Mouse (Mus musculus): ENCODE results near the gene Slc7a7.

DNA sequence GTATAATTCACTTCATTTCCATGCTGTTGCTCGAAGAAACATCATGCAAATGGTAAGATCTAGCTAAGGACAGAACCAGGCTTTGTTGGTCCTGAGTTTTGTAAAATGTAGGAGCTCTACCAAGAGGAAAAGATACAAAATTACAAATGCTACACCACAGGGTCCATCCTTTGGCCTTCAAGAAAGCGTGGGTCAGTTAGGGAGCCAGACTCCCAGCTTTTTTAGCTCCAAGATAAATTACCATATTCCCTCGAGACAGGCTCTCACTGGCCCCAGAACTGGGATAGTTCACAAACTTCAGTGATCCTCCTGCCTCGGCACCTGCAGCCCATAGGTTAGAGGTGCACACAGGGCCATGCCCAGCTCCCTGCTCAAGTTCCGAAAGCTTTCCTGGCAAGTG, 93.1 kb downstream of the Slc7a7 start:
- TF ChIP-seq TBP (IDR thresholded peaks at IDR 0.05; ENCODE audit: low read depth, low read length) (no peak), CTCF (IDR thresholded peaks at IDR 0.05 in 2 of 3, conservative IDR thresholded peaks at IDR 0.05 in 1 of 3; ENCODE audit: control insufficient read depth in 1 of 3, insufficient read depth in 1 of 3, low read depth in 2 of 3, low read length in 3 of 3, poor library complexity in 1 of 3, severe bottlenecking in 1 of 3) (no peak), MXI1 (IDR thresholded peaks at IDR 0.05; ENCODE audit: low read depth, low read length) (no peak), BHLHE40 (IDR thresholded peaks at IDR 0.05; ENCODE audit: borderline replicate concordance, low read depth, low read length) (no peak), UBTF (IDR thresholded peaks at IDR 0.05; ENCODE audit: borderline replicate concordance, insufficient read depth, low read depth, low read length) (no peak), POLR2A (IDR thresholded peaks at IDR 0.05; ENCODE audit: control insufficient read depth in 1 of 2, insufficient read depth in 1 of 2, low read depth in 1 of 2, low read length in 2 of 2, poor library complexity in 1 of 2) (no peak), USF1 (IDR thresholded peaks at IDR 0.05; ENCODE audit: low read depth, low read length) (no peak), CHD2 (IDR thresholded peaks at IDR 0.05; ENCODE audit: low read length) (no peak), GABPA (IDR thresholded peaks at IDR 0.05; ENCODE audit: low read depth, low read length) (no peak)
